Mouse (Mus musculus) brain, embryonic 14.5 days (tissue): Measurements from ENCODE around the gene Luc7l.

Source experiments
- CTCF ChIP-seq: fragments of 200-500 bp; IDR thresholded peaks from 2 replicates; pipeline ENCODE4 v1.5.1; 2012; ENCODE audit warnings: inconsistent platforms, mild to moderate bottlenecking, moderate library complexity, borderline replicate concordance; ENCODE audit not compliant: insufficient read depth, insufficient read length; ENCODE audit errors: extremely low read depth
- POLR2A ChIP-seq: fragments of 200-500 bp; IDR thresholded peaks from 2 replicates; pipeline ENCODE4 v1.6.1; 2012; ENCODE audit warnings: mild to moderate bottlenecking, inconsistent platforms, borderline replicate concordance; ENCODE audit not compliant: poor library complexity, insufficient read depth, insufficient read length, severe bottlenecking; ENCODE audit errors: extremely low read depth

GRCm38 (mm10) chr17:26212241-26212640, 40.5 kb upstream of the Luc7l start:
- TF ChIP-seq CTCF (no peak), POLR2A (no peak)
